7 mouse cellular contexts compared by ENCODE assay signal in the genomic region with DNA sequence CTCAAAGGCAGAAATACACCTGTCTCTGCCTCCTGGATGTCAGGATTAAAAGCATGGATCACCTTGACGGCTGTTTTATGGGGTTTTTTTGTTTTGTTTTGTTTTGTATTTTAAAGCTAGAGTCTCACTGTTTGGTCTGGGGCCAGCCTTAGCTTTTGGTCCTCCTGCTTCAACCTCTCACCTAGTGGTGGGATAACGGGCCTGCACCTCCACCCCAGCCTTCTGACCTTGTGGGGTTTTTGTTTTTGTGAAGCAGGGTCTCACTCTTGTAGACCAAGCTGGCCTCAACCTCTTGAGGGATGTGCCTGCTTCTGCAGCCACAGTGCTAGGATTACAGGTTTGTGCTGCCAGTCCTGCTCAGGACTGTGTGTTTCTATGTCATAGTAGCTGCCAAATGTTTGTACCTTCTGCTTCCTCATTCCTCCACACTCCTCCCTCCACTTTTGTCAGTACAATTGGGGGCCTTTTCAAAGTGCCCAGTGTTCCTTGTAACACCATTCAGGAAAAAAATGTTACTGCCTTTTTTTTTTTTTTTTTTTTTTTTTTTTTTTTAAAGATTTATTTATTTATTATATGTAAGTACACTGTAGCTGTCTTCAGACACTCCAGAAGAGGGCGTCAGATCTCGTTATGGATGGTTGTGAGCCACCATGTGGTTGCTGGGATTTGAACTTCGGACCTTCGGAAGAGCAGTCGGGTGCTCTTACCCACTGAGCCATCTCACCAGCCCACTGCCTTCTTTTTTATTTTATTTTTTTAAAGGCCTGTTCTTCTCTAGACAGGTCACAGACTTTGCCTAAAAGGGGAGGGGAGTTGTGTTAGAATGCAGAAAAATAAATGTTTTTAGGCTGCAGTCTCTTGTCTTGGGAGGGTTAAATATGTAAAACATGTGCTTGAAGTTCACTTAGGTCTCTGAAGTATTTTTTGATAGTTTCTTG. TPM values are rescaled to one million over a fixed set of nuclear protein-coding genes. Genes with fewer than 3 reads are reported as not detected.
A peak's percentile ranks its signal among the peaks of the same experiment; 100 is the strongest.
DNase-seq lines count a peak whose midpoint lies in the region; ATAC-seq and TF ChIP-seq lines count a peak whose summit lies in the region.

No protein-coding gene starts in this region.

- no peak for ATAC-seq in kidney, postnatal 0 days (replicated peaks; ENCODE audit: low FRiP score, low read depth)
- 0 out of 2 replicates have a peak, but pooled peaks have one; percentile 32 for ATAC-seq in erythroblast, adult 5-6 weeks (replicated peaks; ENCODE audit: low FRiP score, poor library complexity, severe bottlenecking)
- no peak for ATAC-seq in midbrain, embryonic 15.5 days (replicated peaks)

- peaks cover 90% of the 10 kb centered on the region for H3K79me2 ChIP-seq in MEL (ENCODE audit: control insufficient read depth, insufficient read depth, low read length, poor library complexity)

- DNase-seq in kidney, postnatal 0 days (ENCODE audit: low spot score): no peak
- DNase-seq in kidney, adult 8-10 months: no peak
- DNase-seq in MEL (ENCODE audit: low read depth, low spot score): peak; percentile 73
- peak; percentile 45 to 69 for DNase-seq in spleen, postnatal 10 days (ENCODE audit: low spot score in 2 of 2)
- DNase-seq in left cerebral cortex, adult 18-20 months (ENCODE audit: low spot score in 2 of 2): no peak

- no peak overlapping the region for H3K9ac ChIP-seq in kidney, postnatal 0 days (ENCODE audit: low read depth, low read length)
- H3K9ac ChIP-seq in MEL (ENCODE audit: control insufficient read depth, low read depth, low read length, poor library complexity, severe bottlenecking): peak overlapping the region; percentile 100
- H3K9ac ChIP-seq in midbrain, embryonic 15.5 days: no peak overlapping the region

- peak in 1 of 2 experiments; percentile 23; a peak in 1 of 4 replicates for TF ChIP-seq POLR2A in MEL (IDR thresholded peaks at IDR 0.05; ENCODE audit: control insufficient read depth in 1 of 2, insufficient read depth in 1 of 2, low read depth in 1 of 2, low read length in 2 of 2, poor library complexity in 1 of 2)

- no peaks in the 10 kb centered on the region for H3K36me3 ChIP-seq in kidney, postnatal 0 days (ENCODE audit: insufficient read depth, low read length)
- H3K36me3 ChIP-seq in MEL (ENCODE audit: control insufficient read depth in 1 of 2, insufficient read depth in 2 of 2, low read length in 2 of 2): peaks cover 3 to 48% of the 10 kb centered on the region in 2 experiments
- no peaks in the 10 kb centered on the region for H3K36me3 ChIP-seq in midbrain, embryonic 15.5 days (replicated peaks)

- H3K9me3 ChIP-seq in kidney, postnatal 0 days (replicated peaks; ENCODE audit: low read length): no peaks in the 10 kb centered on the region
- no peaks in the 10 kb centered on the region for H3K9me3 ChIP-seq in MEL (replicated peaks; ENCODE audit: insufficient read depth, low read length)
- H3K9me3 ChIP-seq in midbrain, embryonic 15.5 days: no peaks in the 10 kb centered on the region

- H3K4me3 ChIP-seq in kidney, postnatal 0 days (replicated peaks; ENCODE audit: low read depth, low read length): no peak overlapping the region
- peak overlapping the region; percentile 87 to 94 for H3K4me3 ChIP-seq in MEL (ENCODE audit: control insufficient read depth in 1 of 2, insufficient read depth in 1 of 2, low read depth in 2 of 2, low read length in 2 of 2)
- no peak overlapping the region for H3K4me3 ChIP-seq in midbrain, embryonic 15.5 days

- H3K27me3 ChIP-seq in kidney, postnatal 0 days (ENCODE audit: insufficient read depth, low read length): no peaks in the 10 kb centered on the region
- no peaks in the 10 kb centered on the region for H3K27me3 ChIP-seq in MEL (ENCODE audit: control insufficient read depth in 1 of 2, insufficient read depth in 2 of 2, low read length in 2 of 2)
- H3K27me3 ChIP-seq in midbrain, embryonic 15.5 days (replicated peaks): no peaks in the 10 kb centered on the region

- no peak overlapping the region for H3K4me2 ChIP-seq in kidney, postnatal 0 days (ENCODE audit: low read length)
- H3K4me2 ChIP-seq in midbrain, embryonic 15.5 days: no peak overlapping the region

- peaks cover 12% of the 10 kb centered on the region for H3K4me1 ChIP-seq in kidney, postnatal 0 days (replicated peaks; ENCODE audit: insufficient read depth, low read length)
- peaks cover 17 to 39% of the 10 kb centered on the region in 2 experiments for H3K4me1 ChIP-seq in MEL (ENCODE audit: control insufficient read depth in 1 of 2, insufficient read depth in 2 of 2, low read length in 2 of 2)
- H3K4me1 ChIP-seq in midbrain, embryonic 15.5 days: peaks cover 23% of the 10 kb centered on the region

- TF ChIP-seq CTCF in kidney, postnatal 0 days (IDR thresholded peaks at IDR 0.05; ENCODE audit: low read depth): peak; percentile 19; the same call in 1 of the 2 replicates
- TF ChIP-seq CTCF in MEL (IDR thresholded peaks at IDR 0.05 in 2 of 3, conservative IDR thresholded peaks at IDR 0.05 in 1 of 3; ENCODE audit: control insufficient read depth in 1 of 3, insufficient read depth in 1 of 3, low read depth in 2 of 3, low read length in 3 of 3, poor library complexity in 1 of 3, severe bottlenecking in 1 of 3): peak in 2 of 3 experiments; percentile 22 to 28; a peak in 4 of 6 replicates

- H3K27ac ChIP-seq in kidney, postnatal 0 days: no peak overlapping the region
- peak overlapping the region; percentile 97 for H3K27ac ChIP-seq in MEL (ENCODE audit: control insufficient read depth, low read depth, low read length)
- H3K27ac ChIP-seq in midbrain, embryonic 15.5 days: no peak overlapping the region

- no peak for TF ChIP-seq RAD21 in MEL (IDR thresholded peaks at IDR 0.05; ENCODE audit: low read depth, low read length)

- no peak for TF ChIP-seq EP300 in MEL (IDR thresholded peaks at IDR 0.05; ENCODE audit: low read depth in 1 of 2, low read length in 2 of 2)

- WGBS in kidney, postnatal 0 days: 81% methylated on average over 5 of the region's 7 CpGs
- WGBS in midbrain, embryonic 15.5 days: 67% methylated on average over 7 of the region's 7 CpGs

TF ChIP-seq in MEL, 35 proteins besides CTCF, POLR2A, EP300 and RAD21 (continues in another document):
- TF ChIP-seq TBP (IDR thresholded peaks at IDR 0.05; ENCODE audit: low read depth, low read length): no peak
- TF ChIP-seq SIN3A (IDR thresholded peaks at IDR 0.05; ENCODE audit: low read length): 0 out of 2 replicates have a peak, but pooled peaks have one; percentile 18
- no peak for TF ChIP-seq NRF1 (IDR thresholded peaks at IDR 0.05; ENCODE audit: insufficient read depth, low read depth, low read length, poor library complexity, severe bottlenecking)

RNA-seq across cellular contexts. Expression of a gene that starts 3.1 kb away (rescaled TPM):
- 8.2 and 9.0 TPM in 2 replicates for polyA plus RNA-seq in kidney, postnatal 0 days (2015; fragmentation: Nextera tagmentation; extraction: Ambion mirVana)
- 6.3 and 7.0 TPM in 2 replicates for total RNA-seq in MEL (2012; rRNA removed)
- 1 to 10 TPM in 1 of 2 experiments, not detected in 1; 5.1 TPM for polyA plus RNA-seq in MEL (2012; ENCODE audit: insufficient read depth in 1 of 2, insufficient read length in 2 of 2, low read depth in 1 of 2, low replicate concordance in 2 of 2, missing spikeins in 1 of 2)
- total RNA-seq in erythroblast, adult 5-6 weeks (2015; ENCODE audit: low replicate concordance): 4.6 and 4.8 TPM in 2 replicates
- total RNA-seq in erythroblast, adult 5-6 weeks (2017; ENCODE audit: low replicate concordance): 4.0 and 5.6 TPM in 2 replicates
- polyA plus RNA-seq in midbrain, embryonic 15.5 days (2015; fragmentation: Nextera tagmentation; extraction: Ambion mirVana): 3.4 and 3.5 TPM in 2 replicates
- total RNA-seq in left cerebral cortex, adult 18-20 months (2021): 1 to 10 TPM; 5.6 to 6.1 TPM

RNA-seq across cellular contexts. Expression of a gene that starts 3.7 kb away (rescaled TPM):
- 13.0 and 13.2 TPM in 2 replicates for polyA plus RNA-seq in kidney, postnatal 0 days (2015; fragmentation: Nextera tagmentation; extraction: Ambion mirVana)
- 5.1 and 5.5 TPM in 2 replicates for total RNA-seq in MEL (2012; rRNA removed)
- 10 to 100 TPM in 1 of 2 experiments, not detected in 1; 12.3 TPM for polyA plus RNA-seq in MEL (2012; ENCODE audit: insufficient read depth in 1 of 2, insufficient read length in 2 of 2, low read depth in 1 of 2, low replicate concordance in 2 of 2, missing spikeins in 1 of 2)
- 6.1 and 19.2 TPM in 2 replicates for total RNA-seq in erythroblast, adult 5-6 weeks (2015; ENCODE audit: low replicate concordance)
- 1.3 and 4.6 TPM in 2 replicates for total RNA-seq in erythroblast, adult 5-6 weeks (2017; ENCODE audit: low replicate concordance)
- polyA plus RNA-seq in midbrain, embryonic 15.5 days (2015; fragmentation: Nextera tagmentation; extraction: Ambion mirVana): 14.6 and 15.1 TPM in 2 replicates
- 10 to 100 TPM; 15.9 to 16.6 TPM for total RNA-seq in left cerebral cortex, adult 18-20 months (2021)

RNA-seq across cellular contexts. Expression of a gene that starts 30.8 kb away (rescaled TPM):
- polyA plus RNA-seq in kidney, postnatal 0 days (2015; fragmentation: Nextera tagmentation; extraction: Ambion mirVana): 12.4 and 14.6 TPM in 2 replicates
- total RNA-seq in MEL (2012; rRNA removed): 5.3 and 6.6 TPM in 2 replicates
- 1 to 10 TPM in 1 of 2 experiments, not detected in 1; 9.3 TPM for polyA plus RNA-seq in MEL (2012; ENCODE audit: insufficient read depth in 1 of 2, insufficient read length in 2 of 2, low read depth in 1 of 2, low replicate concordance in 2 of 2, missing spikeins in 1 of 2)
- total RNA-seq in erythroblast, adult 5-6 weeks (2015; ENCODE audit: low replicate concordance): 0.42 and 4.4 TPM in 2 replicates
- total RNA-seq in erythroblast, adult 5-6 weeks (2017; ENCODE audit: low replicate concordance): 0.68 and 1.8 TPM in 2 replicates
- 5.5 and 5.6 TPM in 2 replicates for polyA plus RNA-seq in midbrain, embryonic 15.5 days (2015; fragmentation: Nextera tagmentation; extraction: Ambion mirVana)
- 10 to 100 TPM; 63.8 to 79.8 TPM for total RNA-seq in left cerebral cortex, adult 18-20 months (2021)

RNA-seq across cellular contexts. Expression of a gene that starts 44.2 kb away (rescaled TPM):
- 7.2 and 7.5 TPM in 2 replicates for polyA plus RNA-seq in kidney, postnatal 0 days (2015; fragmentation: Nextera tagmentation; extraction: Ambion mirVana)
- total RNA-seq in MEL (2012; rRNA removed): not detected in 2 replicates
- not detected for polyA plus RNA-seq in MEL (2012; ENCODE audit: insufficient read depth in 1 of 2, insufficient read length in 2 of 2, low read depth in 1 of 2, low replicate concordance in 2 of 2, missing spikeins in 1 of 2)
- total RNA-seq in erythroblast, adult 5-6 weeks (2015; ENCODE audit: low replicate concordance): not detected in 2 replicates
- total RNA-seq in erythroblast, adult 5-6 weeks (2017; ENCODE audit: low replicate concordance): not detected in 2 replicates
- polyA plus RNA-seq in midbrain, embryonic 15.5 days (2015; fragmentation: Nextera tagmentation; extraction: Ambion mirVana): 0.73 and 1.0 TPM in 2 replicates
- total RNA-seq in left cerebral cortex, adult 18-20 months (2021): 1 to 10 TPM; 1.6 to 1.8 TPM

RNA-seq across cellular contexts. Expression of a gene that starts 48.5 kb away (rescaled TPM):
- 0.43 and 0.54 TPM in 2 replicates for polyA plus RNA-seq in kidney, postnatal 0 days (2015; fragmentation: Nextera tagmentation; extraction: Ambion mirVana)
- total RNA-seq in MEL (2012; rRNA removed): 0.69 and 0.72 TPM in 2 replicates
- polyA plus RNA-seq in MEL (2012; ENCODE audit: insufficient read depth in 1 of 2, insufficient read length in 2 of 2, low read depth in 1 of 2, low replicate concordance in 2 of 2, missing spikeins in 1 of 2): under 1 TPM in 1 of 2 experiments, not detected in 1; 0.65 TPM
- total RNA-seq in erythroblast, adult 5-6 weeks (2015; ENCODE audit: low replicate concordance): 0.38 TPM in 1 of 2 replicates, not detected in the other
- 0.28 TPM in 1 of 2 replicates, not detected in the other for total RNA-seq in erythroblast, adult 5-6 weeks (2017; ENCODE audit: low replicate concordance)
- polyA plus RNA-seq in midbrain, embryonic 15.5 days (2015; fragmentation: Nextera tagmentation; extraction: Ambion mirVana): 9.8 and 10.3 TPM in 2 replicates
- 10 to 100 TPM; 81.5 to 81.9 TPM for total RNA-seq in left cerebral cortex, adult 18-20 months (2021)

Comparison
In these comparisons a context has a peak if more than half of its experiments do, and no peak if none do; other contexts are left out.
1. DNase-seq: peak in MEL (single experiment) and spleen, postnatal 10 days (2 of 2); none in kidney, postnatal 0 days (single experiment), kidney, adult 8-10 months (0 of 2) and left cerebral cortex, adult 18-20 months (0 of 2).
2. H3K4me3 ChIP-seq: peak in MEL (2 of 2); none in kidney, postnatal 0 days (single experiment) and midbrain, embryonic 15.5 days (single experiment).